ENCODE assay signal across 21 mouse cellular contexts in genomic region chr10:89453068-89453641, GRCm38 (mm10). TPM values are rescaled to one million over a fixed set of nuclear protein-coding genes. Genes with fewer than 3 reads are reported as not detected.
DNase-seq lines count a peak whose midpoint lies in the region; ATAC-seq and TF ChIP-seq lines count a peak whose summit lies in the region.
"Had no signal": no experiment of that assay in that cellular context is flagged by ENCODE, and none has a peak within 500 bp of the region (broad histone marks: within the 10 kb centered on the region; RNA-seq: fewer than 3 reads in every experiment).

No protein-coding gene starts in this region.

- H3K4me1 ChIP-seq in lung, adult 2 months (ENCODE audit: control insufficient read depth, insufficient read depth, low read length) = no peaks in the 10 kb centered on the region
- peaks cover 8% of the 10 kb centered on the region; the same call in 1 of the 2 replicates for H3K4me1 ChIP-seq in liver, postnatal 0 days (ENCODE audit: insufficient read depth)
- H3K4me1 ChIP-seq: embryonic facial prominence, embryonic 15.5 days; heart, embryonic 10.5 days; neural tube, embryonic 13.5 days had no signal

- TF ChIP-seq EP300 in liver, postnatal 0 days (IDR thresholded peaks at IDR 0.05; ENCODE audit: low read depth) = no peak

- TF ChIP-seq POLR2A in lung, adult 2 months (IDR thresholded peaks at IDR 0.05; ENCODE audit: borderline replicate concordance, extremely low read depth, low read depth, low read length) = no peak

- no peaks in the 10 kb centered on the region for H3K27me3 ChIP-seq in liver, postnatal 0 days (ENCODE audit: insufficient read depth, low read length)
- H3K27me3 ChIP-seq: embryonic facial prominence, embryonic 15.5 days; limb, embryonic 12.5 days; neural tube, embryonic 13.5 days had no signal

- H3K36me3 ChIP-seq in liver, postnatal 0 days (replicated peaks; ENCODE audit: insufficient read depth, low read length) = peaks cover 18% of the 10 kb centered on the region
- H3K36me3 ChIP-seq: embryonic facial prominence, embryonic 15.5 days; heart, embryonic 10.5 days; limb, embryonic 12.5 days; midbrain, embryonic 10.5 days; neural tube, embryonic 13.5 days had no signal

- no peaks in the 10 kb centered on the region for H3K9me3 ChIP-seq in liver, postnatal 0 days (ENCODE audit: low read length)
- H3K9me3 ChIP-seq: embryonic facial prominence, embryonic 15.5 days; heart, embryonic 10.5 days; limb, embryonic 12.5 days; midbrain, embryonic 10.5 days; neural tube, embryonic 13.5 days had no signal

- H3K4me3 ChIP-seq in lung, adult 2 months (replicated peaks; ENCODE audit: extremely low read depth, low read depth, low read length) = no peak overlapping the region
- H3K4me3 ChIP-seq in liver, postnatal 0 days (ENCODE audit: low read depth, low read length) = peak overlapping the region; percentile 5; the same call in 1 of the 2 replicates
- H3K4me3 ChIP-seq: embryonic facial prominence, embryonic 15.5 days; heart, embryonic 10.5 days; limb, embryonic 12.5 days; midbrain, embryonic 10.5 days; neural tube, embryonic 13.5 days had no signal

- peak overlapping the region; percentile 63 for H3K27ac ChIP-seq in liver, postnatal 0 days (ENCODE audit: low read depth)
- H3K27ac ChIP-seq: embryonic facial prominence, embryonic 15.5 days; heart, embryonic 10.5 days; limb, embryonic 12.5 days; midbrain, embryonic 10.5 days; neural tube, embryonic 13.5 days had no signal

- peak; percentile 83 for ATAC-seq in common myeloid progenitor, adult 5-6 weeks (replicated peaks; ENCODE audit: low read depth, poor library complexity, severe bottlenecking)
- ATAC-seq in liver, postnatal 0 days = peak; percentile 41; the same call in 1 of the 2 replicates
- ATAC-seq: forebrain, embryonic 14.5 days; hindbrain, embryonic 16.5 days had no signal

- DNase-seq in lung, postnatal 36 days = peak; percentile 8
- no peak for DNase-seq in lung, adult 2 months
- DNase-seq in liver, postnatal 0 days = no peak
- DNase-seq in layer of hippocampus, adult 11-12 months (ENCODE audit: low spot score) = no peak
- no peak for DNase-seq in layer of hippocampus, adult 18-20 months (ENCODE audit: low spot score in 2 of 2)
- no peak for DNase-seq in c-Kit-positive CD71-positive TER-119-positive erythroid progenitor cells, embryonic 14.5 days (ENCODE audit: low spot score)
- DNase-seq: adrenal gland, adult 2 months; cerebellum, adult 8-10 months; gastrocnemius, postnatal 25 days; heart, postnatal 10 days; kidney, adult 2 months; kidney, postnatal 14 days; right cerebral cortex, postnatal 14 days had no signal

- H3K9ac ChIP-seq in liver, postnatal 0 days (replicated peaks) = no peak overlapping the region
- H3K9ac ChIP-seq: embryonic facial prominence, embryonic 15.5 days; limb, embryonic 12.5 days; neural tube, embryonic 13.5 days had no signal

- 71% methylated on average over 15 of the region's 15 CpGs for WGBS in lung, adult 2 months
- WGBS in liver, postnatal 0 days (ENCODE audit: insufficient replicate concordance) = 34% methylated on average over 15 of the region's 15 CpGs

- no peak for TF ChIP-seq CTCF in lung, adult 2 months (IDR thresholded peaks at IDR 0.05; ENCODE audit: insufficient read depth, low read length)
- TF ChIP-seq CTCF in liver, postnatal 0 days (IDR thresholded peaks at IDR 0.05; ENCODE audit: low read depth) = no peak

- peak overlapping the region; percentile 56 for H3K4me2 ChIP-seq in liver, postnatal 0 days (ENCODE audit: low read depth, low read length)
- H3K4me2 ChIP-seq: embryonic facial prominence, embryonic 15.5 days; limb, embryonic 12.5 days; neural tube, embryonic 13.5 days had no signal

RNA-seq across cellular contexts. Expression of gene Gas2l3, which starts 9.4 kb away (rescaled TPM):
- 0.49 and 0.61 TPM in 2 replicates for polyA plus RNA-seq in lung, adult 2 months (2012; rRNA removed)
- total RNA-seq in common myeloid progenitor, adult 5-6 weeks (2017) = 16.4 and 25.9 TPM in 2 replicates
- 2.8 and 2.9 TPM in 2 replicates for polyA plus RNA-seq in liver, postnatal 0 days (2015; fragmentation: Nextera tagmentation; extraction: Ambion mirVana)
- 1 to 10 TPM; 2.3 to 2.5 TPM for total RNA-seq in layer of hippocampus, adult 18-20 months (2021)
